Mouse (Mus musculus): ENCODE data around the gene Nudt13.
"Not testable (repeated sequence)": the region's sequence is repeated elsewhere in the genome, so short reads cannot be mapped to it uniquely, and the experiment has no call there.

Nudt13 gene

GRCm38 (mm10) chr14:20294117-20294892 lies at the start of gene Nudt13:
Gene Nudt13 (plus strand): TSS chr14:20294697.
- DNase-seq (ENCODE audit: low spot score), result peak; percentile 92

DNA sequence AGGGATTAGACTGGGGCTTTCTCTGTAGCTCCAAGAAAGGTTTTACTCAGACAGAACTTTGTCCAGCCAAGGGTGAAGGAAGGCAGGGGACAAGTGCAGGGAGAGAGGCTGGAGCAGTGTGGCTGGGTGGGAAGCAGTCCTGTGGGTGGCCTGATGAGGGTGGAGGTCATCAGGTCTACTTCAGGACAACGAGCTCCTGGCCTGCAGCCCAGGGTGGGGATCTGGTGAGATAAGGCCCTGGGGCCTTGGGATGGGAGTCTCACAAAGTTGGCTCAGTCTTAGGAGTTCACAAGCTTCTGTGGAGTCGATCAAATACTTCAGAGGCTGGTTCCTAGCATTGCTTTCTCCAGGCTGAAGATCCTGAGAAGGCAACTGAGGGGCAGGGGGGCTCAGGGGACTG lies 49.2 kb upstream of the Nudt13 start:
- no peak for DNase-seq (ENCODE audit: low spot score)

GRCm38 (mm10) chr14:20245861-20246260 lies 48.6 kb upstream of the Nudt13 start:
- DNase-seq (ENCODE audit: low spot score), result no peak

GRCm38 (mm10) chr14:20246811-20247266 lies 47.7 kb upstream of the Nudt13 start:
- DNase-seq (ENCODE audit: low spot score), result no peak

DNA sequence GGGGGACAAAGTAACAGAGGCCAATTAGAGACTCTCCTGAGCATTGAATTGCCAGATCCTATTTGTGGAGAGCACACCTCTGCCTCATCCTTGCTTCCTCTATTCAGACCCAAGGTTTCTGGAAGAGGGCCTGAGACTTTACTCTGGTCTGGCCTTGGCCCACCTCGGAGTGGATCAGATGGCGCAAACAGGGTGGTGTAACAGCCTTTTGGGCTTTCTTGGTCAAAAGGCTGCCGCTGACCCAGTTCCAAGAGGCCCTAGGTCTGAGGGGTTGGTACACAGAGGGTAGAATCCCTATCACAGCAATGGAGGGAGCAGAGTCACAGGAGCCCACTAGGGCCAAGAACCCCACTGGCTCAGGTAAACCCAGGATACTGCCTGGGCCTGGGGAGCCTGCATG lies 46.5 kb upstream of the Nudt13 start:
- no peak for DNase-seq (ENCODE audit: low spot score)

DNA sequence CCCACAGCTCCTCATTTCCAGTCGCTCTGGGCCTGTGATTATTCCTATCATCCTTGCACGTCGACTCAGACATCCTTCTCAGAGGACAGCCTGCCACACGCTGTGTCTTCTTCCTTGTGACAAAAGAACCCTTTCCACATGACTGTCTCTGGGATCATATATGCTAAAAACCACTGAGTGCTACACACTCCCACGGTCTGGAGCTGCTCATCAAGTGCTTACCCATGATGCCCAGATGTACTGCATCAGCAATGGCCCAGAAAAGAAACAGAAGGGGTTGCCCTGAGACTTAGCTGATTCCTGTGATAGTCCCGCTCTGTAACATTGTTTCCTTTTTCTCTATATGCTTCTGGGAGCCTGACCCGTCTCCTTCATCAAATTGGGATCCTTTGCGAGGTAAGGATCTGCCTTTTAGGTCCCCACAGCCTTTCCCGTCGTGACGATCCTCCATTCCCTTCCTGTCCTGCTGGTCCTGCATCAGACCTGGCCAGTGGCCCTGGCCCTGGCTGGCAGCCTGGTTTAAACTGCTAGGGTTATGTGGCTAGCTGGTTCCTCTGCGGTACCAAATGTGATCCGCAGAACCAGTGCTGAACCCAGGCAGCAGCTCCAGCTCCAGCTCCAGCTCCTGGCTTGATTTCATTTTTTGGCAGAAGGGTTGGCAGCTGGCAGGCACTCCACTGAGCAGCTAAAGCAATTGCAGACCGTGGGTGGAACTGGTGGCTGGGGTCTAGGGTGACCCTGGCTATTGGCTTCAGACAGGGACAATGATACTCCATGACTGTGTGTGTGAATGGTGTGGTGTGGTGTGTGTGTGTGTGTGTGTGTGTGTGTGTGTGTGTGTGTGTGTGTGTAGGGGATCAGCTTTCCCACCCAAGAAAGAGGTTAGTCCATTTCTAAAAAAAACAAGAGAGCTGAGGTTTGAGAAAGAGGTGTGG lies 44.0 kb upstream of the Nudt13 start:
- DNase-seq (ENCODE audit: low spot score), result no peak

- DNase-seq (ENCODE audit: low spot score), result peak; percentile 69
These were observed 36.0 kb upstream of the Nudt13 start for GRCm38 (mm10) chr14:20258185-20259113.

GRCm38 (mm10) chr14:20262346-20262745 lies 32.2 kb upstream of the Nudt13 start:
- no peak for DNase-seq (ENCODE audit: low spot score)

DNA sequence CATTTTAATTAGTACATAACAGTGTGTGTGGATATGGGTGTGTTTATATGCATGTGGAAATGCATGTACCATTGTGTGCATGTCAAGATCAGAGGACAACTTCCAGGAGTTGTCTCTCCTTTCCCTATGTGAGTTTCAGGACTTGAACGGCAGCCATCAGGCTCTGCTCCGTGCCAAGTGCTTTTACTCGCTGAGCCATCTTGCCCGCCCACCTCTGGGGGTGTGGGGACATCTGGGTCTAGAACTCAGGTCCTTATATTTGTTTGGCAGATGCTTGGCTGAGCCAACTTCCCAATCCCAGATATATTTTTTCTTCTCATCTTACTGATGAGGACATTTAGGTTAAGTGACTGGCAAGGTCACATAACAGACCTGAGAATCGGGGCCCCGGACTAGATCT lies 26.1 kb upstream of the Nudt13 start:
- no peak for DNase-seq (ENCODE audit: low spot score)

GRCm38 (mm10) chr14:20269082-20269809 lies 25.3 kb upstream of the Nudt13 start, which contains the start of gene Kcnk16:
Gene Kcnk16 (minus strand): TSS chr14:20269199.
- DNase-seq (ENCODE audit: low spot score), result no peak

- peak; percentile 12 for DNase-seq (ENCODE audit: low spot score)
These were observed 3.1 kb upstream of the Nudt13 start for GRCm38 (mm10) chr14:20291391-20291790.

DNA sequence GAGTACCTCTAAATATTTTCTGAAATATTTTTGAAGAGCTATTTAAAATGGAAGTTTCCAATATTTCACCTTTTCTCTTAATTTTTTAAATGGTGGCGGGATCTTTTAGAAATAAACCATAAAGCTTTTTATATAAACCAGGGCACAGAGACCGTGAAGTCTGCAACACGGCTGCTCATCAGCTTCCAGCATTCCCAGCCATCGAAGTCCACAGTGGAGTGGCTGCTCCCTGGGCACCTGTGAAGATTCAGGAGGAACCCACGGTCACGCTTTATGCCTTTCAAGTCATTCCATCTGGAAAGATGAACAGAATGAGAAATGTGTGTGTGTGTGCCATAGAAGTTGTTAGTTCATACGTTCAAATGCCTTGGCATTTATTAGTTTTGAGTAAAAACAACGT lies 450 bp downstream of the Nudt13 start:
- DNase-seq (ENCODE audit: low spot score), result peak; percentile 11

- DNase-seq (ENCODE audit: low spot score), result no peak
These were observed 3.1 kb downstream of the Nudt13 start for GRCm38 (mm10) chr14:20297616-20298015.

GRCm38 (mm10) chr14:20298131-20298530 lies 3.6 kb downstream of the Nudt13 start:
- DNase-seq (ENCODE audit: low spot score), result no peak

GRCm38 (mm10) chr14:20305085-20305484 lies 10.6 kb downstream of the Nudt13 start:
- DNase-seq (ENCODE audit: low spot score), result not testable (repeated sequence)

DNA sequence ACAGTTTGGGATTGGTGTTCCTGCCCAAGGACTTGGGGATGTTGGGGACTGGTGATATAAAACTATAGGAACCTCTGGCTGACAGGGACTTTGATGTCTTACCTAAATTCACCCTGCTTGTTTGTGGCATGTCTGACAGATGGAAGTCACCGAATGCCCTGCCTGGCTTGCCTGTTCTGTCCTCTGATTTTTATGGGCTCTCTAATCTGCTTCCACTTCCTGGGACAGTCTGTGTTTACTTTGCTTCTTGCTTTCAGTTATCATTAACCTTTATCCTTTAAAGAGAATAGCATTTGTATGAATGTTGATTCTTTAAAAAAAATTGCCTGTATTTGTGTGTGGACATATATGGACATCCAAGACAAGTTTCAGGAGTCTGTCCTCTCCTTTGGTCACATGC lies 20.6 kb downstream of the Nudt13 start:
- no peak for DNase-seq (ENCODE audit: low spot score)

- no peak for DNase-seq (ENCODE audit: low spot score)
These were observed 24.9 kb downstream of the Nudt13 start for GRCm38 (mm10) chr14:20319420-20319819.

- DNase-seq (ENCODE audit: low spot score), result no peak
These were observed 29.7 kb downstream of the Nudt13 start for GRCm38 (mm10) chr14:20324196-20324595.

DNA sequence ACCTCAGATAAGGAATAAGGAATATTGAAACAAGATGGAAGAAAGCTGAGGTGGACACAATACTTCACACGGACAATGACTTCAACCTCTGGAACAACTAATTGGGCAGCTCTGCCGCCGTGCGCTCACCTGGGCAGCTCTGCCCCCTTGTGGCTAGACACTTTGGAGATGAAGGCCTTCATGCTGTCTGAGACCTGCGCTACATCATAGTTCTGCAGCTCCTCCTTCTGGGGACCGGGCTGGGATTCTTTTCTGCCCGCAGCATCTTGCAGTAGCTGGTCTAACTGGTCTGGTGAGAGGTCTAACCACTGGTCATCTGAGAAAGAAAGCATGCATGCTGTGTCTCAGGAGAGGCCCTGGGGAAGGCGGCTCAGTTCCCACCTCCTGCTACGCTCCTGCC lies 34.0 kb downstream of the Nudt13 start:
- no peak for DNase-seq (ENCODE audit: low spot score)

- DNase-seq (ENCODE audit: low spot score), result no peak
These were observed 36.8 kb downstream of the Nudt13 start for GRCm38 (mm10) chr14:20331316-20331715.

DNA sequence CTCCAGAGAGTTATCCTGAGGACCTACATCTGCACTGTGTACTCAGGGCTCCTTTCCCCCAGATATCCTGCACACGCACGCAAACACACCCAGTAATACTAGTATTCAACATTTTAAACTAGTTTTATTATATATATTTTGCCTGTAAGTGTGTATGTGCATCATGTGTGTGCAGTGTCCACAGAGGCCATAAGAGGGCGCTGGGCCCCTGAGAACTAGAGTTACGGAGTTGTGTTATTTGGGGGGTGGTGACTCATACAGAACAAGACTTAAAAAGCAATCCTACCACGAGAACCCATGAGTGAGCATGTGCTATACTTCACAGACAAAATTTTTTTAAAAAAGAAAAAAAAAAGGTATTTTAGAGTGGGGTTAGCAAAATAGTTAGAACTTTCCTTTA lies 44.9 kb downstream of the Nudt13 start:
- no peak for DNase-seq (ENCODE audit: low spot score)
